Mouse (Mus musculus) layer of hippocampus, adult 18-20 months (tissue): Measurements from ENCODE around the gene Slc25a25. TPM values are rescaled to one million over a fixed set of nuclear protein-coding genes. Genes with fewer than 3 reads are reported as not detected.

Experiments
- DNase-seq, 2 experiments: peaks; one replicate each; pipeline ENCODE4 v3.0.0; 2022; ENCODE audit warnings: low spot score in 2 of 2
- total RNA-seq, 2 experiments: library from RNA; stranded (reverse); gene quantifications; 2 replicates each; pipeline ENCODE4 v1.2.3; 2021

Gene Slc25a25
- total RNA-seq, 2 experiments from 2014 or later, result 57.2 to 59.5 TPM

DNA sequence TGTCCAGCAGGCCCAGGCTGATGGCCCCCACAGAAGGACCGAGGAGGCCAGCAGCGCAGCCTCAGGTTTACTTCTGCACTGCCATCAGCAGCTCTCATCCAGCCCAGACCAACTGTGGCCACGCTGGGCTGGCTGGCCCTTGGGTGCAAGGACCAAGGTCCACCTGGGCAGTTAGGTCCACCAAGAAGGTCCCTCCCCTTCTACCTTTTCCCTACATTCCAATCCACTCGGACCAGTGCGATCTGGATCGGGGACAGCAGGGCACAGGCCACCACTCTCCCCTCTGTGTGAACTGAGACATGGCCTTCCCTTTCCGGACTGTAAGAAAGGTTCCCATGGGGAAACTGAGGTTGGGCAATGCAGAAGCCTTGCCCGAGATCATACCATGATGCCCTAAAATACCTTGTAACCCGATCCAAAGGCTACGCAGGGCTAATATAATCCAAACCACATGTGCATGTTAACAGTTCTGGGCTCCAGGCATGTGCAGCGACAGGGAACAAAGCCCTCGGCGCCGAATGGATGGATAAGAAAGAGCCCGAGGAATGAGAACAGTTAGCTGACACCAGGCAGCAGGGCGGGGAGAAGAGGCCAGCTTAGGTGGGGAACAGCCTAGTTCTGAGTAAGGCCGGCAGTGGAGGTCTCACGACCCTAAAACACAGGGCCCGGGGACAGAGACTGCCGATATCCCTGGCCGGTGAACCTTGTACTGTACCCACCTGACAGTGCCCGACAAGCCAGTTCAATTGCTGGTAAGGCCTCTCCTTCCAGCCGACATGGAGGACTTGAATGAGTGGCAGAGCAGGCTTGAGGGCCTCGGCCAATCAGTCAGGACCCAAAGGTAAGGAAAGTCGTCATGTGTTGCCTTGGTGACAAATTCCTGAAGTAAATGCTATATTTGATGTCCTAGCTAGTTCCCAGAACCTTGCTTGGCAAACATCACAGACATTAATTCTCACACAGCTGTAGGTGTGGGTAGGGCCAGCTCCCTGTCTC is 42.5 kb downstream of the Slc25a25 start:
- DNase-seq, result no peak

DNA sequence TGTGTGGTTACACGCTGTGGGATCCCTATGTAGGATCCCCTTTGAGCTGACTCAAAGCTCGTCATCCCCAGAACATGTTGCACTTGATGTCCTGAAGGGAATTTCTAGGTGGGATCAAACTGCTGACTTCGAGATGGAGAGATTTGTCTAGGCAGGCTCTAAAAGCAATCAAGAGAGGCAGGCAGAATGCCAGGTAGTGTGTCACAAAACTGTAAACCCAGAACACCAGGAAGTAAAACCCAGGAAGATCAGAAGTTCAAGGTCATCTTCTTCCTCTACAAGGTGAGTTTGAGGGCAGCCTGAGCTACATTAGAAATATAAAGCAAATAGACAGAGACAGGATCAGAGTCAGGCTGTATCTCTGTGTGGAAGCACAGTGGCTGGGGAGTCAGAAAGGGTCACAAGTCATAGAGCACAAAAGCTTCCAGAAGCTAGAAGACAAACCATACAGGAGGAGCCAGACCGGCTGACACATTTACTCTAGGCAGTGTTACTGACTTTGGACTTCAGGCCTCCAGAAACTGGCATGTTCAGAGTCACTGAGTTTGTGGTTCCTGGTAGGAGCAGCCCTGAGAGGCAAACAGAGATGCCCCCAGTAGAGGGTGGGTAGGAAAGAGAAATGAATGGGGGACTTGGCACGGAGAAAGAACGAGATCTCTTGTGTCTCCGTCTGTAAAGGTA is 44.0 kb downstream of the Slc25a25 start:
- DNase-seq, result no peak

DNA sequence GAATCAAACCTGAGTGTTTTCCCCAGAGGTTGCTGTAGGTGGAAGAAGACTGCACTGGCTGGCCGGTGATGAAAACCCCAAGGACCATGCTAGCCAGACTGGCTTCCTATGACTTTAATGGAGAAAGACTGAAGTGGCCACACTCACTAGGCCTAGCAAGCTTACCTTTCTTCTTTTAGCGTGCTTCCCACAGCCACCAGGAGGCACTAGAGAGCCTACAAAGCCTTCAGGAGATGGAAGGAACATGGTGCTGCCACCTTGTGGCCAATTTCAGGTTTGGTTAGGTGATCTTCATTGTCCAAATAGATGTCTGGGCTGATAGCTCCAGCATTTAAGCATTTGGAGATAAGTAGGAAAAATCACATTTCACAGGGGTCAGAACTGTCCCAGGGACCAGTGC is 46.6 kb downstream of the Slc25a25 start:
- DNase-seq, result peak; percentile 88 to 98

DNA sequence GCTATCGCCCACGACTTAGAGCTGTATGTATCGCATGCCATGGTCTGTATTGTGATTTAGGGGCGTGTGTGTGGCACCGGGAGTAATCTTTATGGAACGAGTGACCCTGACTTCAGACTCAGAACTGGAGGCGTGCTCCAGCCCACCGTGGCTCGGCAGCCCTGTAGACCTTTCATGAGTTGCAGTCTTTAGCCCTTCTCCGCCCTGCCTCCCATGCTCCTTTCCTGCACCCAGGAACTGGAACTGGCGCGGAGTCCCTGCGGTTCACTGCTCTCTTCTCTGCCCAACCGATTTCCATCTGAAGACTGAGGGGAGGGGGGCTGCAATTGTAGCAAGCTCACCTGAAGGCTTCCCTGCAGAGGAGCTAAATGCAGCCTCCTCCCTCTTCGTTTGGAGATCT is 54.5 kb downstream of the Slc25a25 start:
- DNase-seq, result no peak

DNA sequence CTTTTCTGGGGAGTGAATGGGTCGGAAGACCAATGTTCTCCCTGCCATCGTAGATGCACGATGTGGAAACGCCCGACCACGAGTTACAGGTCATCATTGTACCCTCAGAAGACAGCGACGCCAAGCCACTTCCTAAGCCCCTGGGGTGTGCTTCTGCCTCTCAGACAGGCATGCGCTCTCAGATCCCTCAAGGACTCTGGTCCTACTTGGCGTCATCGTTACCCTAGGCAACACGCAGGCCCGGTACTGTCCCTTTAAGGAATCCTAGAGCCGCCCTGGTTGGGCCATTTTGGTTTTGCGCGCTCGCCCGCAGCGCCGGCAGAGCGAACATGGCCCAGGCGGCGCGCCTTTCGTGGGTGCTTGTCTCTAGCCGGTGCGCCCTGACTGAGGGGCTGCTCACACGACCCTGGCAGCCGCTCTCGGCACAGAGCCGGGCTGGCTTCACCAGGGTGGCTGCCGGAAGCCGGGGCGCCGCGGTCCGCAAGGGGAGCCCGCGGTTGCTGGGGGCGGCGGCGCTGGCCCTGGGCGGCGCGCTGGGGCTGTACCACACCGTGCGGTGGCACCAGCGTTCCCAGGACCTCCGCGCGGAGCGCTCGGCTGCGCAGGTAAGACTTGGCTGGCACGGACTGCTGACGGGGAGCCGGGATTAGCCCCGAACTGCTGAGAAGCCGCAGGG is 55.2 kb downstream of the Slc25a25 start:
- peak; percentile 90 to 96 for DNase-seq

DNA sequence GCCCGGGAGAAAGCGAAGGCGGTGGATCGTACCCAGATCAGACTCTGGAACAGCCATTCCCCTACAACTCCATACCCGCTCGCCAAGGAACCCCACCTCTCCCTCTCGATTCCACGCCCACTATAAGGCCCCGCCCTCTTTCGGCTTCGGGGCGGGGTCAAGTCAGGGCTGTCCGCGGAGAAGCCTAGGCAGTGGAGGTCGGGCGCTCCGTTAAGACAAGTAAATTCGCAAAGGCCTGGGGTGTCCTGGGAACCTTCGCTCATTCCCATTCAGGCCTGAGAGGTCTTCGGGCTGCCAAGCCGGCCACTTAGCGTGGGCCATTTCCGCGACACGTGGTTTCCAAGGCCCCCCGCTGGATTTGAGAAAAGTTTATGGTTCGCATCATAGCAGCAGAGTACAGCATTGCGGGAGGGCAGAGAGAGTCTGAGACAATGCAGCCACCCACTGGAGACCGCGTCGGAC is 55.7 kb downstream of the Slc25a25 start, which contains the start of gene Ptges2:
Gene Ptges2 (plus strand): TSS at position 413 of the 462 bp plus-strand sequence.
- peak; percentile 89 to 94 for DNase-seq

DNA sequence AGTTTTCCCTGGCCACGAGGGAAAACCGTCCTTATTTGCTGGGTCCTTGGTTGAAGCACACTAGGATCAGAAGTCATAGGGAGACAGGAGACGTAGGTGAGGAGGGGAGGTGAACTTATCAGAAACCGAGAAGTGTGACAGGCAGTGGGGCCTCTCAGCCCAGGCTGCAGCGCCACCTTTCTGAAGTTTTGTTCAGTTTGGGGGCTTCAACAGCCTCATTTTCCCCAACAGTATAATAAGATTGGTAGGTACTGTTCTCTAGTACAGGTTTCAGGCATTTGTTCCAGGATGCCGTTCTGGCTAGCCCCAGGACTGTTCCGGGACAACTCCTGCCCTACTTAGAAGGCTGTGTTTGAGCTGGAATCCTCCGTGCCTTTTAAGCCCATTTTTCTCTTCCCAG is 56.3 kb downstream of the Slc25a25 start:
- DNase-seq, result peak in 1 of 2 experiments; percentile 45

DNA sequence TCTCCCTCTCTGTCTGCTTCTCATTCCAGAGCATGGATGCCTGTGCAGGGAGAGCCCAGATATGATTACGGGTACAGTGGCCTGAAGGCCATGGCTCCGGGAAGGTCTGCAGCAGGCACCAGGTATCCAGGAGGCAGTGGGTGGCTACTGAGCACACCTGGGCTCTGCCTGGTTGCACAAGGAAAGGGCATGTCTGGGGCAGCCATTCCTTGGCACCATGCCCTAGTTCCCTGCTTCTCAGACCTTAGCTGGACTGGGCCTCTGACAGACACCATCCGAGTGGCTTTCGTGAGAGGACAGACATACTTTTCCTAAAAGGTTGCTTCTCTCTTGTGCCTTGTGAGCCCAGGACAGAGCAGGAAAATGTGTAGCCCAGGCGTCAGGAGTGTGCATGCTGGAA is 59.2 kb downstream of the Slc25a25 start:
- DNase-seq, result no peak

DNA sequence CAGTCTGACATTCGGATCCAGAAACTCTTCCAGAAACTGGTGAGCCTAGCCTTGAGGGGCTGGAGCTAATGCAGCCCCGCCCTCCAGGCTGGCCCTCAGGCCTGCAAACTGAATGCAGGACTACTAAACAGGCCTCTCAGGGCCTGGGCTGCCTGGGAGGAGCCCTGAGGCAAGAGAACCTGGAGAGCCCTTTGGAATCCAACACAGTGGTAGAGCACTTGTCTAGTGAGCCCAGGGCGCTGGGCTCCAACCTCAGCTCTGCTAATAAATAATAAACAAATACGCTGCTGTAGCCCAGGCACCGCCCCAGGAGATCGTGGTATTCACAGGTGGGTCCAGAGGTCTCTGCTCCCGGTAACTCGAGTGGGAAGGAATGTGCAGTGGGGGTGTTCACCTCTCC is 60.4 kb downstream of the Slc25a25 start:
- no peak for DNase-seq

DNA sequence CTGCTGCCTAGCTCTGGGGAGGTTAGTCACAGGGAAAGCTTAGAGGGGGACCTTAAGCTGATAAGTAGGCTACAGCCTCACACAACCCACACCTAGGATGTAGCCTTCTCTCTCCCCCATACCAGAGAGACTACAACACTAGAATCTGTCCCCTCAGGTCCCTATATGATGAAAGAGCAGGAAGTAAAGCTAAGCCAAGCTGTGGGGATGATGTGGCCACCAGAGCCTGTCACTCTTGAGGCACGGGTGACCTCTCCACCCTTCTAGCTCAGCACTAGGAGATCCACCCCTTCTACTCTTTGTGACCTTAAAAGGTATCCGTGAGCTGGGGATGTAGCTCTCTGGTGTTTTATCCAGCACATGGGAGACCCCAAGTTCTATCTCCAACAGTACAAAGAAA is 62.1 kb downstream of the Slc25a25 start:
- no peak for DNase-seq

DNA sequence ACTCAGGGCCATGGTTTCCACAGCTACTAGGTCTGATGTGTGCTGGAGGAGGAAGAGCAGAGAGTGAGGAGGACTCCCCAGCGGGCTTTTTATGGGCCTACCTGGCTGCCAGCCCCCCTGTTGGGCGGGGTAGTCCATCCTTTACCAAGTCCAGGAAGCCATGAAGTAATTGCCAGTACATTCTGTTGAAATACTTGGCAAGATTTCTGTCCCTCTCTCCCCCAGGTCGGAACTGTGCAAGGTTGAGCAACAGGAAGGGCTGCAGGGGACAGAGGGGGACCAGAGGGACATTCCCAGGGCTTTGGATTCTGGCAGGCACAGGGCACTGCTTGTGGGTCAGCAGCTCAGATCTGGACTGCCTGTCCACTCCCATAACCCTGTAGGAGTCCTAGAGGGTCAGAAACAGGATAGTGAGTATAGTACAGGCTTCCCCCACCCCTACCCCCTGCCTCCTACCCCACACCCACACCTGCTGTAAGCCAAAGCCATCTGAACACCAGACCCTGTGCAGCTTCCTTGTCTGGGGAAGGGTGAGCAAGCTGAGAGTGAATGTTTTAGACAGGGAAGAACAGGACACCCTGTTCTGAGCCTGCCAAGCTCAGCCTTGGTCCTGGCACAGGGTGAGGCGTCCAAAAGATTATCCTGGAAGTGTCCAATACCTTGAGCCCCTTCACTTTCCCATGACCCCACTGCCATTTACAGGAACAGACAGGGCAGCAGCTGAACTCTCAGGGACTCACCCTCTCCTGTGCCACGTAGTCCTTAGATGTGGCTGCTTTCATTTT is 63.3 kb downstream of the Slc25a25 start, which contains the start of gene Lcn2:
Gene Lcn2 (minus strand): TSS at position 547 of the 785 bp plus-strand sequence.
- no peak for DNase-seq

DNA sequence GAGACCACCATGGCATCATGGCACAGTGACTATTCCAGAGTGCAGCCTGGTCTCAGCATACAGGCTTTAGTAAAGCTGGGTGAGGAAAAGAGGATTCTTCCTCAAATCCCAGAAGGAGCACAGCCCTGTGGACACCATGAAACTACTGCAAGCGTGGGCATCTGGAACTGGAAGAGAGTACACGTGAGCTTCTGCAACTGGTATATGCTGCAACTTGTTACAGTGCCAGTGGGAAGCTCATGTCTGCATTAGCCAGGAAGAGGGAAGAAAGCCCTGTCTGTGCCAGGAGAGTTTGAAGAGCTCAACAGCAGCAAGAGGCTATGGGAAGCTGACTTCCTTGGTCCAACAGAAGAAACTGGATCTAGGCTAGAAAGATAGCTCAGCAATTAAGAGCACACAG is 68.6 kb downstream of the Slc25a25 start:
- DNase-seq, result no peak

DNA sequence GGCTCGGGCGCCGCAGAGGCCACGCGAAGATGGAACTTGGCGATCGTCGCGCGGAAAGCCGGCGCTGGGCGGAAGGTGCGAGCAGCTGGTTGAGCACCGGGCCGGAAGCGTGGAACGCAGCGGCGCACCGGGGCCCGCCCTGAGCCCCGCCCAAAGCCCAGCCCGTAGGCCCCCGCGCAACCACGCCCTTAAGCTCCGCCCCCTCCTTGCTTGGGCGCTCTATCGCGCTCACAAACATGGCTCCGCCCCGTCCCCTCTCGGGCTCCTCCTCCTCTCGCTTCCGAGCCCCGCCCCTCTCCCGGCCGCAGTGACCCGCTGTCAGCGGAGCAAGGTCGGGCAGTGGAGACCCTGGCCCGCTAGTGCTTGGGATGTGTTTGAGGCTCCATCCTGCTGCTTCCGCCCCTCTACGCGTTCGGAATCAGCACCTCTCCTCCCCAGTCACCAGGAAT is 69.4 kb downstream of the Slc25a25 start, which contains the start of gene 1110008P14Rik:
Gene 1110008P14Rik (minus strand): TSS at position 164 of the 449 bp plus-strand sequence.
- DNase-seq, result peak; percentile 92 to 94

DNA sequence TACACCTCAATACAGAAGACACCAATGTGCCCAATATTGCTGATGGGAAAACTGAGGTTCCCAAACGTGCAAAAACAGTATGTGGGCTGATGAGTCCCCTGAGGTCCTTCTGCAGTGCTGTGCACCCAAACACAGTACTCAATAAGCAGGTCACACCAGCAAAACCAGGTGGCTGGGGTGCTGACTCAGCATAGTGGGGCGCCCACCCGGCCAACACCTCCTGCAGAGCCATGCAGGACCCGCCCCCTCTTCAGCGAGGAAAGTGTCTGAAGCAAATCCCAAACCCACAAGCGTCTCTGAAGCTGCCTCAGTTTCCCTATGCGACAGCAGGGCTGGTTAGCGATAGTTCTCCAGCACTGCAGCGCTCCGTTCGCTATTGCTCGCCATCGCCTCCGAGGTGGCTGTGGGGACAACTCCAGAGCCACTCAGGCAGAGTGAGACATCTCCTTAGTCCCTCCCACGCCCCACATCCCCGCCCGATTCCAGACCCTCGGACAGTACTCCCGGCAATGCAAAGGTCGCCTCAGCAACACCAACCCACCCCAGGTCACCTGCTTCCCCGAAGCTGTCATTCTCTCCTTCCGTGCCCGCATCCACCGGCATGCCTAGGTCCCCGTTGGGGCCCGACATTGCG is 70.0 kb downstream of the Slc25a25 start:
- DNase-seq, result peak in 1 of 2 experiments; percentile 50

DNA sequence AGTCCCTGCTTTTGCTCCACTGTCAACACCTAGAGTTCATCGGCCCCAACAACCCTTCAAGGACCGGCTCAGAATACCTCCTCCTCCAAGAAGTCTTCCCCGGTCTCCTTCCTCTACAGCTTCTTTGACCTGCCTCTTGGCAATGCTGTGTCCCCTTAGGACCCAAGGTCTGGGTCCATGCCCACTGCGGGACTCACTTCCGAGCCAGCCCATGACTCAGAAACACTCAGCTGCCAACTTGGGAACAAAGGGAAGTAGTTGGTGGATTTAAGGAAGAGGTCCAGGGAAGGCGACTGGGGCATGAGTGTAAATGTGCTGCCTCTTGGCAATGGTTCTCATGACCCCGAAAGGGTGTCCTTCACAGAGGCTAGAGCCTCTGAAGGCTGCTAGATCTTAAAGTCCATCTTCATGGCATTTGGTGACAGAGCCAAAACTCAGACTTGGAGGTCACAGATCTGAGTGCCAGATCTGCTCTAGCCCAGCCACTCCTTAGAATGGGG is 71.2 kb downstream of the Slc25a25 start:
- no peak for DNase-seq

DNA sequence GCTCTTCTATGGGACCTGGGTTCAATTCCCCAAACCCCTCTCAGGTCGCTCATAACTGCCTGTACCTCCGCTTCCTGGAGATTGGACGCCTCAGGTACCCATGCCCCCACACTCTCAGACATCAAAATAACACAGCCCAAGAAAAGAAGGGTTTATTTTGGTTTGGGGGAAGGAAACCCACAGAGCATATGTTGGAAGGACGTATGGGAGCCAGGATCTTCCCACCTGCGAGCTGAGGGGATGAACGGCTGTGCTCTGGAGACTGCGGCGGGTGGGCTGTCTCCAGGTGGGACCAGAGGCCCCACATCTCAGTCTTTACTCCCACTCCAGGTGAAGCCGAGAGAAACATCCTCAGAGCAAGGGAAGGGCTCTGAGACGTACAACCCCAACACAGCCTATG is 74.3 kb downstream of the Slc25a25 start:
- no peak for DNase-seq

DNA sequence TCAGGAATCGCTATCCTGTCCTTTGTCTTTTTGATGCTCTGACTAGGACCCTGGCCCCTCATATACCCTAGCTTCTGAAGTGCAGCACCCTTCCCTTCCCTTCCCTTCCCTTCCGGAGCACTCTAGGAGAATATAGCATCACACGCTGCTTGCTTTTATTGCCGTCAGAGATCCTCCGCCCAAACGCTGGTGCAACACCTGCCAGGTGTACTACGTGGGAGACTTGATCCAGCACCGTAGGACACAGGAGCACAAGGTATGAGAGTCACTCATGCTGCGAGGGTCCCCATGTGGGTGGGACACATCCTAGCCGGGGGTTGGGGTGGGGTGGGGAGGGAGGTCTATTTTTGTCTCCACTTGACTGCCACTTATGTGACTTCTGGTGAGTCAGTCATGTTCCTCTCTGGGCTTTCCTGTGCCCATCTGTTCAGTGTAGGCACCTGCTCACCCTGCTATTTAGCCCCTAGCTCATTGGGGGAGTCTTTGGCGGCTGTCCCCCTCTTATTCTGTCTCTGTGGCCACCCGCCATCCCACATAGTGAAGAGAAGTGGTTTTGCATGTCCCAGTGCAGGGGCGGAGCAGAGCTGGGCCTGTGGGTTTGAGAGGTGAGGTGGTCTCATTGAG is 75.8 kb downstream of the Slc25a25 start:
- no peak for DNase-seq

DNA sequence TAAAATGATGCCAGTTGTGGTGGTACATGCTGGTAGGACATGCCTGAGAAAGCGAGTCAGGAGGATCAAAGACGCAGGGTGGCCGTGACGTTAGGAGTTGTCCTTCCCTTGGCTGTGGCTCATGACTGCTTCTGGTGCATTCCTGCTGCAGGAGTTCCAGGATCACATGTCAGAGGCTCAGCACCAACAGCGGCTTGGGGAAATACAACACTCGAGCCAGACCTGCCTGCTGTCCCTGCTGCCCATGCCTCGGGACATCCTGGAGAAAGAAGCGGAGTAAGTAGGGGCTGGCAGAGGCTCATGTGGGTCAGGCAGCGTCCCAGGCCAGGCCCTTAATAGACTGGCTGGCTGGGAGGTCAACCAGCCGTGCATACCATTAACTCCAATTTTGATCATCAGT is 77.1 kb downstream of the Slc25a25 start:
- no peak for DNase-seq

DNA sequence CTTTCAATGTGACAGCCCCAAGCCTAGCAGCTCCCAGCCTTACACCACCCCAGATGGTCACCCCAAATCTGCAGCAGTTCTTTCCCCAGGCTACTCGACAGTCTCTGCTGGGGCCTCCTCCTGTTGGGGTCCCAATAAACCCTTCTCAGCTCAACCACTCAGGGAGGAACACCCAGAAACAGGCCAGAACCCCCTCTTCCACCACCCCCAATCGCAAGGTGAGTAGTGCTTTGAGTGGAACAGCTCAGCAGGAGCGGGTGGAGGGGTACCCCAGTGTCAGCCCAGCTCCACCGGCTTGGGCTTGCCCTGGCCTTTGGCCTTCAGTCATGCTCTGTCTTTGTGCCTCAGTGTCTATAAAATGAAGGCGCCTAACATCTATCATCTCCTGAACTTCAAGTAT is 83.9 kb downstream of the Slc25a25 start:
- no peak for DNase-seq
